Mouse (Mus musculus) forebrain, embryonic 14.5 days (tissue): ENCODE measurements around the gene Mturn. TPM values are rescaled to one million over a fixed set of nuclear protein-coding genes. Genes with fewer than 3 reads are reported as not detected.

Experiments used
- ATAC-seq: fragments of 200-750 bp; cut with Nextera tagmentation; 2 replicates; pipeline ENCODE4 v1.8.0; 2017; ENCODE audit warnings: mild to moderate bottlenecking, moderate library complexity
- DNase-seq: peaks from one replicate; pipeline ENCODE4 v3.0.0-alpha.2; 2015; ENCODE audit warnings: low spot score
- H3K27ac ChIP-seq: fragments of 300-500 bp; sonication (generic); 2 replicates; pipeline ENCODE4 v1.5.1; 2014; ENCODE audit warnings: low read depth, mild to moderate bottlenecking, control low read depth, low read length, moderate library complexity
- H3K27me3 ChIP-seq: fragments of 300-500 bp; sonication (generic); replicated peaks from 2 replicates; pipeline ENCODE4 v1.6.1; 2014; ENCODE audit warnings: low read length, control low read depth, mixed read lengths; ENCODE audit not compliant: control insufficient read depth, insufficient read depth
- H3K36me3 ChIP-seq: fragments of 300-500 bp; sonication (generic); 2 replicates; pipeline ENCODE4 v1.6.1; 2014; ENCODE audit warnings: low read length, control low read depth; ENCODE audit not compliant: control insufficient read depth, insufficient read depth
- H3K4me1 ChIP-seq: fragments of 300-500 bp; sonication (generic); 2 replicates; pipeline ENCODE4 v1.6.1; 2014; ENCODE audit warnings: antibody characterized with exemption, low read length, control low read depth; ENCODE audit not compliant: control insufficient read depth, insufficient read depth
- H3K4me2 ChIP-seq: fragments of 300-500 bp; sonication (generic); 2 replicates; pipeline ENCODE4 v1.6.1; 2014; ENCODE audit warnings: mild to moderate bottlenecking, control low read depth, low read length
- H3K4me3 ChIP-seq: fragments of 300-500 bp; sonication (generic); 2 replicates; pipeline ENCODE4 v1.5.1; 2014; ENCODE audit warnings: low read depth, low read length, control low read depth
- H3K9ac ChIP-seq: fragments of 300-500 bp; sonication (generic); 2 replicates; pipeline ENCODE4 v1.6.1; 2014; ENCODE audit warnings: mild to moderate bottlenecking, low read length, control low read depth, moderate library complexity
- H3K9me3 ChIP-seq: fragments of 300-500 bp; sonication (generic); replicated peaks from 2 replicates; pipeline ENCODE4 v1.6.1; 2016; ENCODE audit warnings: low read length, control low read depth, mixed read lengths; ENCODE audit not compliant: control insufficient read depth
- WGBS: fragments of 180-500 bp; shearing (Covaris S2); extraction: QIAGEN DNeasy Blood & Tissue Kit; methylation state at CpG from one replicate; pipeline ENCODE4 v1.1.7; 2014; 5-methylcytosine and 5-hydroxymethylcytosine counted together
- polyA plus RNA-seq: library from polyadenylated mRNA; unstranded; fragments of >200 nt; fragmentation: Nextera tagmentation; extraction: Ambion mirVana; gene quantifications from 2 replicates; pipeline ENCODE4 v1.2.1, GENCODE M21; 2014

Gene Mturn
- polyA plus RNA-seq, 1 experiment from 2014 or later = 96.6 TPM

- no peaks in the 10 kb centered on the region for H3K36me3 ChIP-seq
- no peak overlapping the region for H3K4me3 ChIP-seq
- H3K27me3 ChIP-seq = no peaks in the 10 kb centered on the region
- peaks cover 38% of the 10 kb centered on the region for H3K4me1 ChIP-seq
- H3K9me3 ChIP-seq = no peaks in the 10 kb centered on the region
- WGBS = 30% methylated on average over 6 of the region's 6 CpGs
- peak overlapping the region; percentile 87 for H3K27ac ChIP-seq
- peak overlapping the region; percentile 4; the same call in 1 of the 2 replicates for H3K9ac ChIP-seq
- ATAC-seq = no peak
- no peak for DNase-seq
- H3K4me2 ChIP-seq = no peak overlapping the region
These were observed 23.1 kb downstream of the Mturn start for GRCm38 (mm10) chr6:54704539-54704845.

GRCm38 (mm10) chr6:54704847-54705246 lies 23.4 kb downstream of the Mturn start:
- no peaks in the 10 kb centered on the region for H3K9me3 ChIP-seq
- peak; percentile 21; the same call in 1 of the 2 replicates for ATAC-seq
- peak; percentile 61 for DNase-seq
- no peaks in the 10 kb centered on the region for H3K27me3 ChIP-seq
- H3K4me1 ChIP-seq = peaks cover 38% of the 10 kb centered on the region
- 11% methylated on average over 5 of the region's 5 CpGs for WGBS
- H3K36me3 ChIP-seq = no peaks in the 10 kb centered on the region
- peak overlapping the region; percentile 87 for H3K27ac ChIP-seq
- no peak overlapping the region for H3K4me3 ChIP-seq
- peak overlapping the region; percentile 4; the same call in 1 of the 2 replicates for H3K9ac ChIP-seq
- no peak overlapping the region for H3K4me2 ChIP-seq

GRCm38 (mm10) chr6:54705387-54705909 lies 24.0 kb downstream of the Mturn start:
- ATAC-seq (peak; percentile 77), DNase-seq (peak; percentile 80)
- Histone ChIP-seq H3K4me2 (peak overlapping the region; percentile 31), H3K9me3 (peaks cover 3% of the 10 kb centered on the region; the same call in 1 of the 2 replicates), H3K4me3 (no peak overlapping the region), H3K9ac (0 out of 2 replicates have a peak overlapping the region, but pooled peaks have one; percentile 32), H3K36me3 (no peaks in the 10 kb centered on the region), H3K4me1 (peaks cover 38% of the 10 kb centered on the region), H3K27me3 (no peaks in the 10 kb centered on the region), H3K27ac (peak overlapping the region; percentile 87)
- 18% methylated on average over 11 of the region's 11 CpGs for WGBS

GRCm38 (mm10) chr6:54706099-54706498 lies 24.7 kb downstream of the Mturn start:
- H3K4me1 ChIP-seq = peaks cover 38% of the 10 kb centered on the region
- no peaks in the 10 kb centered on the region for H3K36me3 ChIP-seq
- ATAC-seq (no peak), DNase-seq (no peak)
- H3K27ac ChIP-seq = peak overlapping the region; percentile 87; the same call in 1 of the 2 replicates
- H3K4me3 ChIP-seq = no peak overlapping the region
- no peak overlapping the region for H3K4me2 ChIP-seq
- no peak overlapping the region for H3K9ac ChIP-seq
- whole genome bisulfite sequencing = 39% methylated on average over 2 of the region's 2 CpGs
- H3K9me3 ChIP-seq = peaks cover 3% of the 10 kb centered on the region; the same call in 1 of the 2 replicates
- no peaks in the 10 kb centered on the region for H3K27me3 ChIP-seq

- WGBS = 90% methylated on average over 3 of the region's 3 CpGs
- ATAC-seq (no peak), DNase-seq (no peak)
- H3K27ac ChIP-seq = no peak overlapping the region
- no peaks in the 10 kb centered on the region for H3K36me3 ChIP-seq
- H3K4me3 ChIP-seq = no peak overlapping the region
- no peaks in the 10 kb centered on the region for H3K27me3 ChIP-seq
- peaks cover 3% of the 10 kb centered on the region; the same call in 1 of the 2 replicates for H3K9me3 ChIP-seq
- peaks cover 38% of the 10 kb centered on the region for H3K4me1 ChIP-seq
- no peak overlapping the region for H3K4me2 ChIP-seq
- H3K9ac ChIP-seq = no peak overlapping the region
These were observed 25.3 kb downstream of the Mturn start for GRCm38 (mm10) chr6:54706611-54707172.

GRCm38 (mm10) chr6:54708646-54709045 lies 27.2 kb downstream of the Mturn start:
- no peak overlapping the region for H3K9ac ChIP-seq
- peaks cover 22% of the 10 kb centered on the region for H3K4me1 ChIP-seq
- 97% methylated on average over 4 of the region's 4 CpGs for WGBS
- peaks cover 3% of the 10 kb centered on the region; the same call in 1 of the 2 replicates for H3K9me3 ChIP-seq
- DNase-seq = no peak
- no peak for ATAC-seq
- no peak overlapping the region for H3K27ac ChIP-seq
- H3K36me3 ChIP-seq = no peaks in the 10 kb centered on the region
- no peak overlapping the region for H3K4me2 ChIP-seq
- no peaks in the 10 kb centered on the region for H3K27me3 ChIP-seq
- no peak overlapping the region for H3K4me3 ChIP-seq

GRCm38 (mm10) chr6:54715697-54716096 lies 34.3 kb downstream of the Mturn start:
- H3K4me2 ChIP-seq = no peak overlapping the region
- no peak overlapping the region for H3K27ac ChIP-seq
- H3K27me3 ChIP-seq = no peaks in the 10 kb centered on the region
- H3K9me3 ChIP-seq = no peaks in the 10 kb centered on the region
- ATAC-seq (no peak), DNase-seq (no peak)
- peaks cover 7% of the 10 kb centered on the region; the same call in 1 of the 2 replicates for H3K4me1 ChIP-seq
- H3K36me3 ChIP-seq = no peaks in the 10 kb centered on the region
- H3K4me3 ChIP-seq = no peak overlapping the region
- no peak overlapping the region for H3K9ac ChIP-seq
- 69% methylated on average over 2 of the region's 2 CpGs for WGBS

- H3K4me2 ChIP-seq = no peak overlapping the region
- DNase-seq (no peak), ATAC-seq (no peak; the same call in 1 of the 2 replicates)
- 83% methylated on average over 15 of the region's 15 CpGs for WGBS
- peaks cover 7% of the 10 kb centered on the region; the same call in 1 of the 2 replicates for H3K4me1 ChIP-seq
- H3K9me3 ChIP-seq = no peaks in the 10 kb centered on the region
- no peaks in the 10 kb centered on the region for H3K27me3 ChIP-seq
- H3K4me3 ChIP-seq = no peak overlapping the region
- no peak overlapping the region for H3K9ac ChIP-seq
- no peaks in the 10 kb centered on the region for H3K36me3 ChIP-seq
- H3K27ac ChIP-seq = peak overlapping the region; percentile 70; the same call in 1 of the 2 replicates
These were observed 37.6 kb downstream of the Mturn start for GRCm38 (mm10) chr6:54718779-54719685.
